Mouse (Mus musculus) v-Abl transformed pro-B cells (cell line): ENCODE data around the gene Slc1a2.

Experiments
- in situ Hi-C, 2 experiments: fragments of 400-800 bp; cut with MboI; formaldehyde crosslinking; loops; one replicate each; pipeline ENCODE4 v1.15.1; 2025; ENCODE audit not compliant: unreplicated experiment in 2 of 2

Gene Slc1a2

GRCm38 (mm10) chr2:102658163-102658660, at the start of gene Slc1a2:
TSS of gene Slc1a2 (plus strand) at chr2:102658659.
- in situ Hi-C loops = no loop called here

- in situ Hi-C loops = no loop called here
Observed at GRCm38 (mm10) chr2:102610485-102610884, 48.0 kb upstream of the Slc1a2 start.

- in situ Hi-C loops = no loop called here
Observed at GRCm38 (mm10) chr2:102616637-102617036, 41.8 kb upstream of the Slc1a2 start.

- in situ Hi-C loops = no loop called here
Observed at GRCm38 (mm10) chr2:102620744-102621429, 37.6 kb upstream of the Slc1a2 start.

- in situ Hi-C loops = no loop called here
Observed at GRCm38 (mm10) chr2:102622176-102622575, 36.3 kb upstream of the Slc1a2 start.

GRCm38 (mm10) chr2:102622943-102623342, 35.5 kb upstream of the Slc1a2 start:
- in situ Hi-C loops = no loop called here

GRCm38 (mm10) chr2:102624538-102624937, 33.9 kb upstream of the Slc1a2 start:
- in situ Hi-C loops = no loop called here

GRCm38 (mm10) chr2:102632361-102632760, 26.1 kb upstream of the Slc1a2 start:
- in situ Hi-C loops = no loop called here

- in situ Hi-C loops = no loop called here
Observed at GRCm38 (mm10) chr2:102634010-102634409, 24.4 kb upstream of the Slc1a2 start.

GRCm38 (mm10) chr2:102635523-102636060, 22.9 kb upstream of the Slc1a2 start:
- in situ Hi-C loops = no loop called here

- in situ Hi-C loops = no loop called here
Observed at GRCm38 (mm10) chr2:102636116-102636600, 22.3 kb upstream of the Slc1a2 start.

- in situ Hi-C loops = no loop called here
Observed at GRCm38 (mm10) chr2:102638140-102638539, 20.3 kb upstream of the Slc1a2 start.

- in situ Hi-C loops = no loop called here
Observed at GRCm38 (mm10) chr2:102638690-102639089, 19.8 kb upstream of the Slc1a2 start.

- in situ Hi-C loops = no loop called here
Observed at GRCm38 (mm10) chr2:102648845-102649500, 9.5 kb upstream of the Slc1a2 start.

GRCm38 (mm10) chr2:102650322-102650721, 8.1 kb upstream of the Slc1a2 start:
- in situ Hi-C loops = no loop called here

- in situ Hi-C loops = no loop called here
Observed at GRCm38 (mm10) chr2:102655966-102656725, 2.3 kb upstream of the Slc1a2 start.

- in situ Hi-C loops = no loop called here
Observed at GRCm38 (mm10) chr2:102657726-102658125, 733 bp upstream of the Slc1a2 start.

- in situ Hi-C loops = no loop called here
Observed at GRCm38 (mm10) chr2:102658661-102659520, 432 bp downstream of the Slc1a2 start.

GRCm38 (mm10) chr2:102659521-102659830, 1.0 kb downstream of the Slc1a2 start:
- in situ Hi-C loops = no loop called here

GRCm38 (mm10) chr2:102661052-102661451, 2.6 kb downstream of the Slc1a2 start:
- in situ Hi-C loops = no loop called here
